Mouse (Mus musculus) midbrain, embryonic 14.5 days (tissue): ENCODE results near the gene Sec22c. TPM values are rescaled to one million over a fixed set of nuclear protein-coding genes. Genes with fewer than 3 reads are reported as not detected.

Experiments
- ATAC-seq: fragments of 200-750 bp; cut with Nextera tagmentation; 2 replicates; pipeline ENCODE4 v1.8.0; 2017; ENCODE audit warnings: moderate number of reproducible peaks, moderate library complexity; ENCODE audit not compliant: low FRiP score, low TSS enrichment
- DNase-seq: peaks from one replicate; pipeline ENCODE4 v3.0.0-alpha.2; 2015
- H3K27ac ChIP-seq: fragments of 300-500 bp; sonication (generic); replicated peaks from 2 replicates; pipeline ENCODE4 v1.5.1; 2014; ENCODE audit warnings: mild to moderate bottlenecking, low read depth, low read length, moderate library complexity
- H3K27me3 ChIP-seq: fragments of 300-500 bp; sonication (generic); 2 replicates; pipeline ENCODE4 v1.6.1; 2014; ENCODE audit warnings: low read length, control low read depth, mixed read lengths; ENCODE audit not compliant: control insufficient read depth, insufficient read depth
- H3K36me3 ChIP-seq: fragments of 300-500 bp; sonication (generic); 2 replicates; pipeline ENCODE4 v1.6.1; 2014; ENCODE audit warnings: low read length, control low read depth; ENCODE audit not compliant: control insufficient read depth, insufficient read depth
- H3K4me1 ChIP-seq: fragments of 300-500 bp; sonication (generic); 2 replicates; pipeline ENCODE4 v1.6.1; 2014; ENCODE audit warnings: mild to moderate bottlenecking, antibody characterized with exemption, low read length, control low read depth; ENCODE audit not compliant: control insufficient read depth, insufficient read depth
- H3K4me2 ChIP-seq: fragments of 300-500 bp; sonication (generic); 2 replicates; pipeline ENCODE4 v1.6.1; 2014; ENCODE audit warnings: mild to moderate bottlenecking, low read length, moderate library complexity
- H3K4me3 ChIP-seq: fragments of 300-500 bp; sonication (generic); replicated peaks from 2 replicates; pipeline ENCODE4 v1.5.1; 2014; ENCODE audit warnings: low read depth, low read length
- H3K9ac ChIP-seq: fragments of 300-500 bp; sonication (generic); replicated peaks from 2 replicates; pipeline ENCODE4 v1.6.1; 2014; ENCODE audit warnings: mild to moderate bottlenecking, low read length, moderate library complexity
- H3K9me3 ChIP-seq: fragments of 300-500 bp; sonication (generic); 2 replicates; pipeline ENCODE4 v1.6.1; 2016; ENCODE audit warnings: low read length, control low read depth, mixed read lengths; ENCODE audit not compliant: control insufficient read depth
- WGBS: fragments of 180-500 bp; shearing (Covaris S2); extraction: QIAGEN DNeasy Blood & Tissue Kit; methylation state at CpG from one replicate; pipeline ENCODE4 v1.1.7; 2014; 5-methylcytosine and 5-hydroxymethylcytosine counted together
- polyA plus RNA-seq: library from polyadenylated mRNA; unstranded; fragments of >200 nt; fragmentation: Nextera tagmentation; extraction: Ambion mirVana; gene quantifications from 2 replicates; pipeline ENCODE4 v1.2.1, GENCODE M21; 2014

Sec22c gene
- 20.0 and 27.7 TPM in 2 replicates for polyA plus RNA-seq

- H3K9ac ChIP-seq: peak within 1 kb of the TSS; percentile 82
- no peaks in the 10 kb centered on the region for H3K9me3 ChIP-seq
- no peaks in the 10 kb centered on the region for H3K27me3 ChIP-seq
- peaks cover 4% of the 10 kb centered on the region for H3K36me3 ChIP-seq
- H3K4me1 ChIP-seq: peaks cover 14% of the 10 kb centered on the region
- peak; percentile 92 for DNase-seq
- peak within 1 kb of the TSS; percentile 78 for H3K4me3 ChIP-seq
- under 1% methylated on average over 69 of the region's 69 CpGs for WGBS
- H3K27ac ChIP-seq: peak within 1 kb of the TSS; percentile 83
- H3K4me2 ChIP-seq: peak within 1 kb of the TSS; percentile 97
- peak; percentile 98 for ATAC-seq
These were observed at the start of gene Sec22c for GRCm38 (mm10) chr9:121704646-121705625. Gene Sec22c, minus strand, starts transcription at chr9:121705490.

GRCm38 (mm10) chr9:121754624-121755023, 49.3 kb upstream of the Sec22c start:
- H3K4me1 ChIP-seq: peaks cover 8% of the 10 kb centered on the region; the same call in 1 of the 2 replicates
- H3K27ac ChIP-seq: no peak overlapping the region
- WGBS: 92% methylated on average over 3 of the region's 3 CpGs
- H3K9me3 ChIP-seq: no peaks in the 10 kb centered on the region
- H3K27me3 ChIP-seq: no peaks in the 10 kb centered on the region
- no peak overlapping the region for H3K4me2 ChIP-seq
- no peak overlapping the region for H3K9ac ChIP-seq
- DNase-seq (no peak), ATAC-seq (no peak)
- H3K36me3 ChIP-seq: peaks cover 71% of the 10 kb centered on the region
- no peak overlapping the region for H3K4me3 ChIP-seq

GRCm38 (mm10) chr9:121752774-121753173, 47.5 kb upstream of the Sec22c start:
- ATAC-seq (no peak), DNase-seq (no peak)
- Histone ChIP-seq H3K9me3 (no peaks in the 10 kb centered on the region), H3K27me3 (no peaks in the 10 kb centered on the region), H3K4me3 (no peak overlapping the region), H3K4me2 (no peak overlapping the region), H3K27ac (no peak overlapping the region), H3K9ac (no peak overlapping the region), H3K4me1 (no peaks in the 10 kb centered on the region), H3K36me3 (peaks cover 90% of the 10 kb centered on the region)
- WGBS: 97% methylated on average over 9 of the region's 9 CpGs

GRCm38 (mm10) chr9:121744051-121744450, 38.8 kb upstream of the Sec22c start:
- Histone ChIP-seq H3K4me1 (no peaks in the 10 kb centered on the region), H3K9me3 (no peaks in the 10 kb centered on the region), H3K4me2 (no peak overlapping the region), H3K36me3 (peaks cover 84% of the 10 kb centered on the region), H3K9ac (no peak overlapping the region), H3K4me3 (no peak overlapping the region), H3K27me3 (no peaks in the 10 kb centered on the region), H3K27ac (no peak overlapping the region)
- DNase-seq (no peak), ATAC-seq (no peak)
- 94% methylated on average over 8 of the region's 8 CpGs for WGBS

- Histone ChIP-seq H3K27me3 (no peaks in the 10 kb centered on the region), H3K4me3 (no peak overlapping the region), H3K4me1 (no peaks in the 10 kb centered on the region), H3K9me3 (no peaks in the 10 kb centered on the region), H3K36me3 (peaks cover 64% of the 10 kb centered on the region), H3K4me2 (no peak overlapping the region), H3K9ac (no peak overlapping the region), H3K27ac (no peak overlapping the region)
- WGBS: 94% methylated on average over 3 of the region's 3 CpGs
- no peak for DNase-seq
- ATAC-seq: no peak
These were observed 35.9 kb upstream of the Sec22c start for GRCm38 (mm10) chr9:121741168-121741567.

- Histone ChIP-seq H3K27me3 (no peaks in the 10 kb centered on the region), H3K9me3 (no peaks in the 10 kb centered on the region), H3K27ac (no peak overlapping the region), H3K36me3 (peaks cover 58% of the 10 kb centered on the region), H3K4me1 (no peaks in the 10 kb centered on the region), H3K4me3 (no peak overlapping the region), H3K9ac (no peak overlapping the region), H3K4me2 (no peak overlapping the region)
- DNase-seq (no peak), ATAC-seq (no peak)
- 87% methylated on average over 6 of the region's 6 CpGs for WGBS
These were observed 35.2 kb upstream of the Sec22c start for GRCm38 (mm10) chr9:121740490-121740889.

- ATAC-seq: peak; percentile 68; the same call in 1 of the 2 replicates
These were observed 14.3 kb upstream of the Sec22c start for GRCm38 (mm10) chr9:121719347-121720331.

GRCm38 (mm10) chr9:121718792-121719318, 13.6 kb upstream of the Sec22c start, which contains the start of gene Nktr:
Gene Nktr, plus strand, starts transcription at chr9:121719169.
- DNase-seq: peak; percentile 100
- Histone ChIP-seq H3K27me3 (no peaks in the 10 kb centered on the region), H3K36me3 (no peaks in the 10 kb centered on the region), H3K4me3 (peak within 1 kb of the TSS; percentile 92), H3K4me1 (peaks cover 9% of the 10 kb centered on the region), H3K9ac (peak within 1 kb of the TSS; percentile 91), H3K4me2 (peak within 1 kb of the TSS; percentile 79), H3K9me3 (no peaks in the 10 kb centered on the region), H3K27ac (peak within 1 kb of the TSS; percentile 96)
- under 1% methylated on average over 59 of the region's 61 CpGs for WGBS
- peak; percentile 99 for ATAC-seq

More at GRCm38 (mm10) chr9:121719347-121720331, 14.3 kb upstream of the Sec22c start:
- H3K4me2 ChIP-seq: peak overlapping the region; percentile 79
- H3K9ac ChIP-seq: peak overlapping the region; percentile 91
- H3K4me3 ChIP-seq: peak overlapping the region; percentile 92
- no peaks in the 10 kb centered on the region for H3K27me3 ChIP-seq
- peak overlapping the region; percentile 96 for H3K27ac ChIP-seq
- peak; percentile 64 for DNase-seq
- H3K9me3 ChIP-seq: no peaks in the 10 kb centered on the region
- H3K4me1 ChIP-seq: peaks cover 9% of the 10 kb centered on the region
- H3K36me3 ChIP-seq: no peaks in the 10 kb centered on the region
- under 1% methylated on average over 84 of the region's 87 CpGs for WGBS
